Mouse (Mus musculus): ENCODE measurements around the gene Nipbl. TPM values are rescaled to one million over a fixed set of nuclear protein-coding genes. Genes with fewer than 3 reads are reported as not detected.
A peak's percentile ranks its signal among the peaks of the same experiment; 100 is the strongest.

Gene Nipbl
- polyA plus RNA-seq, 1 experiment from 2014 or later = 5.7 TPM

DNA sequence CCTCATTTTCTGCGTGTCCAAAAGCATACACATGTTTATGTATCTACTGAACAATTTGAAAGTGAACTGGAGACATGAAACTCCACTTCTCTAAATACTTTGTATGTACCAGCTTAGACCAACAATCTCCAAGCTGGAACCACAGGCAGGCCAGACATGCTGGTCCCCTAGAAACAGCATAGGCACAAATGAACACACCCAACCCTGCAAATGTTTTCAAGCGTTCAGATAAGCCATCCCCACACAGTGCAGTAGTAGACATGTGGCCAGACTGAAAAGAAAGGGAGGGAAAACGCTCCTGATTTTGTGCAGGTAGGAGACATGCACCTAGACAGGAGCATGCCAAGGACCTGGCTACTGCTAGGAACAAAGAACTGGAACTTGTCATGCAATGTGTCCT lies 52.5 kb downstream of the Nipbl start:
- H3K9ac ChIP-seq (replicated peaks) = no peak overlapping the region
- no peaks in the 10 kb centered on the region for H3K36me3 ChIP-seq (replicated peaks; ENCODE audit: insufficient read depth, low read length)
- ATAC-seq = no peak
- H3K27me3 ChIP-seq (ENCODE audit: insufficient read depth, low read length) = no peaks in the 10 kb centered on the region
- H3K9me3 ChIP-seq (ENCODE audit: low read length) = no peaks in the 10 kb centered on the region
- TF ChIP-seq CTCF (IDR thresholded peaks at IDR 0.05; ENCODE audit: low read depth) = no peak
- no peak for TF ChIP-seq EP300 (IDR thresholded peaks at IDR 0.05; ENCODE audit: low read depth)
- no peak for DNase-seq
- no peak overlapping the region for H3K27ac ChIP-seq (ENCODE audit: low read depth)
- no peak overlapping the region for H3K4me2 ChIP-seq (ENCODE audit: low read depth, low read length)
- WGBS (ENCODE audit: insufficient replicate concordance) = 69% methylated on average over 3 of the region's 3 CpGs
- 0 out of 2 replicates have a peak, but pooled peaks cover 3% of the 10 kb centered on the region for H3K4me1 ChIP-seq (ENCODE audit: insufficient read depth)
- no peak overlapping the region for H3K4me3 ChIP-seq (ENCODE audit: low read depth, low read length)

DNA sequence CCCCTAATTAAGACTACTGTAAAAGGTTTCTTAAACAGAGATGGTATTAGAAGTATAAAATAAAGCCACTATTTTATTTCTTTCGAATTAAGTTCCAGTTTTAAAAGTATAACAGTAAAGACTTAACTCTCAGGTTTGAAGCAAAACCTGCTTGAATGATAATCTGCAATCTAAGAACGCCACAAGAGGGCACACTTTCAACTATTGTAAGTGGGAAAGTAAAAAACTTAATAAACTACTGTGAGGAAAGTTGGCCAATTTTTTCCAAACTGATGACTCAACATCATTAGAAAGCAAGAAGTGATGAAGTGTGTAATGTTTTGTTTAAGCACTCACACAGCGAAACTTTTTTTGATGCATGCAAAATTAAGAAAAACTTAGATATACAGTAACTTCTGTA lies 62.0 kb downstream of the Nipbl start:
- DNase-seq (no peak), ATAC-seq (no peak)
- no peak for TF ChIP-seq EP300 (IDR thresholded peaks at IDR 0.05; ENCODE audit: low read depth)
- peak; percentile 61 for TF ChIP-seq CTCF (IDR thresholded peaks at IDR 0.05; ENCODE audit: low read depth)
- Histone ChIP-seq H3K4me2 (ENCODE audit: low read depth, low read length) (no peak overlapping the region), H3K9me3 (ENCODE audit: low read length) (no peaks in the 10 kb centered on the region), H3K9ac (replicated peaks) (no peak overlapping the region), H3K27me3 (ENCODE audit: insufficient read depth, low read length) (no peaks in the 10 kb centered on the region), H3K4me3 (ENCODE audit: low read depth, low read length) (no peak overlapping the region), H3K4me1 (ENCODE audit: insufficient read depth) (no peaks in the 10 kb centered on the region), H3K36me3 (replicated peaks; ENCODE audit: insufficient read depth, low read length) (no peaks in the 10 kb centered on the region), H3K27ac (ENCODE audit: low read depth) (no peak overlapping the region)
- WGBS (ENCODE audit: insufficient replicate concordance) = 58% methylated on average over 3 of the region's 3 CpGs

DNA sequence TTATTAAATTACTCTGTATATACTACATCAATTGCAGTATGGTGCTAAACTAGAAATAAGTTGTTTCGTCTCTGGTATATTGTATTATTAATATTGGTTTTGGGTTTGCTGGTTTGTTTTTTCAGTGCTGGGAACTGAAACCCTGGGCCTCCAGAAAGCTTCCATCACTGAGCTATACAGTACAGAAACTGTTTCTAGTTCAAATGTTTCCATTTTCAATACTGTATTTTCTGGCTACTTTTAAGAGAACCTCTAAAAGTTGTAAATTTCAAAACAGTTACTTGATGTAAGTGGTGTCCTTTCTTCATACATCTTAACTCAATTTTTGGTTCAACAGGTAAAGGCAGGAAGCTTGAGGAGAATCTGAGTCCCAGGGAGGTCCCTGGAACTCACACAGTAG lies 68.6 kb downstream of the Nipbl start:
- Histone ChIP-seq H3K27ac (ENCODE audit: low read depth) (no peak overlapping the region), H3K27me3 (ENCODE audit: insufficient read depth, low read length) (no peaks in the 10 kb centered on the region), H3K4me3 (ENCODE audit: low read depth, low read length) (no peak overlapping the region), H3K9me3 (ENCODE audit: low read length) (no peaks in the 10 kb centered on the region), H3K4me2 (ENCODE audit: low read depth, low read length) (no peak overlapping the region), H3K9ac (replicated peaks) (no peak overlapping the region), H3K36me3 (replicated peaks; ENCODE audit: insufficient read depth, low read length) (peaks cover 9% of the 10 kb centered on the region), H3K4me1 (ENCODE audit: insufficient read depth) (no peaks in the 10 kb centered on the region)
- ATAC-seq (no peak), DNase-seq (no peak)
- no peak for TF ChIP-seq EP300 (IDR thresholded peaks at IDR 0.05; ENCODE audit: low read depth)
- TF ChIP-seq CTCF (IDR thresholded peaks at IDR 0.05; ENCODE audit: low read depth) = no peak
- 84% methylated on average over 1 of the region's 1 CpGs for WGBS (ENCODE audit: insufficient replicate concordance)

DNA sequence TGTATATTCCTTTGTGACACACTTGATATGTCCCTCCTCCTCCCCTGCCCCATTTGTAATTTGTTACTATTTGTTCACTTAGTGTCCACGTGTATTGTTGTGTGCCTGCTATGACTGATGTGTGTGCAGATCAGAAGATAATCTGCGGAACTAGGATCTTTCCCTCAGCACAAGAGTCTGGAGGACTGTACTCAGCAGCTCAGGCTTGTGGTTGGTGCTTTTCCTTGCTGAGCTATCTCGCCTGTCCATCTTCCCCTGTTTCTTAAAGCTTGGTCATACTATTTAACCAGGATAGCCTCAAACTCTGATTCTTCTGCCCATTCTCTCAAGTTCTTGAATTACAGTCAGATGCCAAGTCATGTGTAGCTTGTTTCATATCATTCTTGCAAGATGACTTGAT lies 69.5 kb downstream of the Nipbl start:
- no peak overlapping the region for H3K4me3 ChIP-seq (ENCODE audit: low read depth, low read length)
- TF ChIP-seq CTCF (IDR thresholded peaks at IDR 0.05; ENCODE audit: low read depth) (no peak), EP300 (IDR thresholded peaks at IDR 0.05; ENCODE audit: low read depth) (no peak)
- DNase-seq (no peak), ATAC-seq (no peak)
- no peaks in the 10 kb centered on the region for H3K4me1 ChIP-seq (ENCODE audit: insufficient read depth)
- peaks cover 14% of the 10 kb centered on the region for H3K36me3 ChIP-seq (replicated peaks; ENCODE audit: insufficient read depth, low read length)
- no peaks in the 10 kb centered on the region for H3K9me3 ChIP-seq (ENCODE audit: low read length)
- 48% methylated on average over 3 of the region's 3 CpGs for WGBS (ENCODE audit: insufficient replicate concordance)
- no peak overlapping the region for H3K9ac ChIP-seq (replicated peaks)
- H3K4me2 ChIP-seq (ENCODE audit: low read depth, low read length) = no peak overlapping the region
- H3K27ac ChIP-seq (ENCODE audit: low read depth) = no peak overlapping the region
- H3K27me3 ChIP-seq (ENCODE audit: insufficient read depth, low read length) = no peaks in the 10 kb centered on the region

DNA sequence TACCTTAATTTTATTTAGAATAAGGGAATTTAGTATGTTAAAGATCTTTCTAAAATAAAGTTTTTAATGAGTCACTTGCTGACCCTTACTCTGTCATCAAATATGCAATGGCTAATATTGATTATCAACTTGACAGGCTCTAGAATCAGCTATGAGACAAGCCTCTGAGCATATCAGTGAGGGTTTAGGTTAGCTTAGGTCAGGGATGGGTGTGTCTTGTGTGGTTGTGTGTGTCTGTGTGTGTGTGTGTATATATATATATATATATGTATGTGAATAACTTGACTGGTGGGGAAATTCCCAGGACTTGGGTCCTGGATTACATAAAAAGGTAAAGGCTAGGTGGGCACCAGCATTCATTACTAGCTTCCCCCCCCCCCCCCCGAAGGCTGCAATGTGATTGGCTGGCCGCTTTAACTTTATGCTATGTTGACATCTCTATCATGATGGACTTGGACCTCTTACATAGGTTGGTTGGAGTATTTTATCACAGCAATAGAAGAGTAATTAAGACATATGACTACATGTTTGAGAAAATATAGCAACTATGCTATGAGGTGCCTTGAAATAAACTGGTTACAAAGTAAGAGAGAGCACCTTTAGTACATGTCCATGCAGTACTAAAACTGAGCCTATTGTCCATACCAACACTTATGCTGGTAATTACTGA lies 97.0 kb downstream of the Nipbl start:
- 88% methylated on average over 2 of the region's 2 CpGs for WGBS (ENCODE audit: insufficient replicate concordance)
- ATAC-seq (no peak), DNase-seq (no peak)
- Histone ChIP-seq H3K27ac (ENCODE audit: low read depth) (no peak overlapping the region), H3K4me2 (ENCODE audit: low read depth, low read length) (no peak overlapping the region), H3K27me3 (ENCODE audit: insufficient read depth, low read length) (no peaks in the 10 kb centered on the region), H3K9me3 (ENCODE audit: low read length) (no peaks in the 10 kb centered on the region), H3K36me3 (replicated peaks; ENCODE audit: insufficient read depth, low read length) (peaks cover 35% of the 10 kb centered on the region), H3K4me1 (ENCODE audit: insufficient read depth) (no peaks in the 10 kb centered on the region), H3K4me3 (ENCODE audit: low read depth, low read length) (no peak overlapping the region), H3K9ac (replicated peaks) (no peak overlapping the region)
- TF ChIP-seq EP300 (IDR thresholded peaks at IDR 0.05; ENCODE audit: low read depth) (no peak), CTCF (IDR thresholded peaks at IDR 0.05; ENCODE audit: low read depth) (no peak)

DNA sequence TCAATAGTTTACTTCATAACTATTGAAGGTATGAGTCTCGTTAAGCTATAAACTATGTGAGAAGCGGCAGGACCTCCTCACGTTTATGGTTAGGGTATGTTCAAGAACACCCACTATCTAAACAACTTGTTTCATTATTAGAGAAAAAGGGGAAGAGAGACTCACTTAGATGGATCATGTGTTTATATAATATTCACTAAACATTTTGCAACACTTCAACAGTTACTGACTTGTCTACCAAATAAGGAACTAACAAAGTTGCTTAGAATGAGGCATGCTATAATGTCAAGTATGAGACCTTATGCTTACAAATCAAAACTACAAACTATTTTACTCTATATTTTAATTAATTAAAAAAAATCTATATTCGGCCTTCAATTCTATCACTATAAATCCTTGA lies 103.7 kb downstream of the Nipbl start:
- H3K9ac ChIP-seq (replicated peaks) = no peak overlapping the region
- DNase-seq = no peak
- H3K4me1 ChIP-seq (ENCODE audit: insufficient read depth) = no peaks in the 10 kb centered on the region
- H3K27me3 ChIP-seq (ENCODE audit: insufficient read depth, low read length) = no peaks in the 10 kb centered on the region
- TF ChIP-seq EP300 (IDR thresholded peaks at IDR 0.05; ENCODE audit: low read depth) = no peak
- TF ChIP-seq CTCF (IDR thresholded peaks at IDR 0.05; ENCODE audit: low read depth) = no peak
- no peak overlapping the region for H3K4me3 ChIP-seq (ENCODE audit: low read depth, low read length)
- ATAC-seq = no peak
- H3K9me3 ChIP-seq (ENCODE audit: low read length) = no peaks in the 10 kb centered on the region
- H3K4me2 ChIP-seq (ENCODE audit: low read depth, low read length) = no peak overlapping the region
- peaks cover 44% of the 10 kb centered on the region for H3K36me3 ChIP-seq (replicated peaks; ENCODE audit: insufficient read depth, low read length)
- WGBS (ENCODE audit: insufficient replicate concordance) = 80% methylated on average over 4 of the region's 4 CpGs
- H3K27ac ChIP-seq (ENCODE audit: low read depth) = no peak overlapping the region
